Comparison of ENCODE assay signal across 17 mouse cellular contexts in genomic region chr13:55344286-55344685, GRCm38 (mm10). TPM values are rescaled to one million over a fixed set of nuclear protein-coding genes. Genes with fewer than 3 reads are reported as not detected.
A peak's percentile ranks its signal among the peaks of the same experiment; 100 is the strongest.
DNase-seq lines count a peak whose midpoint lies in the region.
"Had no signal": no experiment of that assay in that cellular context is flagged by ENCODE, and none has a peak within 500 bp of the region (broad histone marks: within the 10 kb centered on the region; RNA-seq: fewer than 3 reads in every experiment).

No protein-coding gene starts in this region.

- DNase-seq in left cerebral cortex, adult 18-20 months (ENCODE audit: low spot score in 2 of 2) = peak; percentile 38 to 49
- no peak for DNase-seq in left cerebral cortex, postnatal 10 days (ENCODE audit: extremely low spot score in 1 of 2, low spot score in 2 of 2)
- DNase-seq in right cerebral cortex, adult 2 months (ENCODE audit: low spot score in 2 of 2) = peak; percentile 58 to 61
- DNase-seq in right cerebral cortex, postnatal 4 days = no peak
- peak; percentile 71 for DNase-seq in layer of hippocampus, adult 9-11 months
- no peak for DNase-seq in adrenal gland, adult 18-20 months (ENCODE audit: low spot score in 2 of 2)
- DNase-seq: adrenal gland, adult 2 months; adrenal gland, postnatal 36 days; B cell, adult 2 months; cerebellum, adult 8-10 months; forebrain, postnatal 0 days; gastrocnemius, postnatal 14 days; kidney, adult 2 months; kidney, postnatal 36 days; liver; lung, embryonic 14.5 days; lung, postnatal 14 days had no signal

- intact Hi-C loops in left cerebral cortex, postnatal 10 days (cut with DNase I) = no loop called here

RNA-seq across cellular contexts. Expression of gene Mxd3, which starts 14.7 kb away (rescaled TPM):
- total RNA-seq in left cerebral cortex, adult 18-20 months (2021) = 1 to 10 TPM; 1.1 to 1.8 TPM
- total RNA-seq in left cerebral cortex, postnatal 10 days (2021) = 1 to 10 TPM; 2.2 to 2.4 TPM
- total RNA-seq in adrenal gland, adult 18-20 months (2021) = under 1 TPM; 0.46 to 0.58 TPM

RNA-seq across cellular contexts. Expression of gene Lman2, which starts 18.3 kb away (rescaled TPM):
- total RNA-seq in left cerebral cortex, adult 18-20 months (2021) = 10 to 100 TPM; 54.4 to 59.1 TPM
- total RNA-seq in left cerebral cortex, postnatal 10 days (2021) = 10 to 100 TPM; 38.3 to 42.6 TPM
- 100 to 1,000 TPM; 113 to 121 TPM for total RNA-seq in adrenal gland, adult 18-20 months (2021)

RNA-seq across cellular contexts. Expression of gene Rab24, which starts 22.5 kb away (rescaled TPM):
- total RNA-seq in left cerebral cortex, adult 18-20 months (2021) = 10 to 100 TPM; 87.6 to 89.3 TPM
- total RNA-seq in left cerebral cortex, postnatal 10 days (2021) = 10 to 100 TPM; 63.2 to 65.7 TPM
- 10 to 100 TPM; 52.3 to 52.7 TPM for total RNA-seq in adrenal gland, adult 18-20 months (2021)

RNA-seq across cellular contexts. Expression of gene Prelid1, which starts 24.0 kb away (rescaled TPM):
- 100 to 1,000 TPM; 171 to 182 TPM for total RNA-seq in left cerebral cortex, adult 18-20 months (2021)
- total RNA-seq in left cerebral cortex, postnatal 10 days (2021) = 100 to 1,000 TPM; 180 TPM
- 100 to 1,000 TPM; 132 to 143 TPM for total RNA-seq in adrenal gland, adult 18-20 months (2021)

RNA-seq across cellular contexts. Expression of gene Rgs14, which starts 25.2 kb away (rescaled TPM):
- 10 to 100 TPM; 57.5 to 60.7 TPM for total RNA-seq in left cerebral cortex, adult 18-20 months (2021)
- total RNA-seq in left cerebral cortex, postnatal 10 days (2021) = 10 to 100 TPM; 19.3 to 20.6 TPM
- total RNA-seq in adrenal gland, adult 18-20 months (2021) = under 1 TPM; 0.76 to 0.96 TPM

Comparison
In these comparisons a context has a peak if more than half of its experiments do, and no peak if none do; other contexts are left out.
1. DNase-seq: peak in left cerebral cortex, adult 18-20 months (2 of 2), right cerebral cortex, adult 2 months (2 of 2) and layer of hippocampus, adult 9-11 months (single experiment); none in left cerebral cortex, postnatal 10 days (0 of 2), right cerebral cortex, postnatal 4 days (single experiment) and adrenal gland, adult 18-20 months (0 of 2).